Mouse (Mus musculus): ENCODE results near the gene Pdgfc.
"Not testable (repeated sequence)": the region's sequence is repeated elsewhere in the genome, so short reads cannot be mapped to it uniquely, and the experiment has no call there.

Gene Pdgfc

DNA sequence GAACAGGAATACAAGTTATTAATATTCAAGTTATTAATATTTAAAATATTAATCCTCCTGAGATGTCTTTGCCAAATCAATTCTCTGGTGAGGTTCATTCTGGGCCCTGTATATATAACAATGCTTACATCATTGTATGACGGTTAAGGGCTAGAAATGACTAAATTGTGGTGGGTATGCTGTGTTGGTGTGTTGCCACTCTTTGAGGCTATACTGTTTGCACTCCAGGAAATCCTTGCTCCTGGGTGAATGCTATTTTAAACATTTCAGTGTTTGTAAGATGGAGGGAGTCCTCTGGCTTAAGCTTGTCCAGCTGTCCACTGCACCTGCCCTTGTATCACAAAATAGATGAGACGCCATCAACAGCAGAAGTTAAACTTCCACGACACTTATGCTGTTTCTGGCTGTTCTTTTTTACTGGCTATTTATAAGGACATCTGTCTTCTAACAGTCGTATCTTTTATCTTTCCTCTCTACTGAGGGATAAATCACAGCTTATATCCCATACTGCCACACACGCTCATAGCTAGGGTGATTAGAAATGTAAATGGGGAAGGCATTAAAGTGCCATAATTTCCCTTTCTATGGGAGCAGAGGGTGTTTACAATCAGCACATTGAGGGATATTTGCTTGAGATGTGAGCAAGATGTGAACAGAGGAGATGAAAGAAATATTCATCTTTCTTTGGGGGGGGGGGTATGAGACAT lies 9.3 kb downstream of the Pdgfc start:
- no peak for DNase-seq (ENCODE audit: low read depth, low spot score)

DNA sequence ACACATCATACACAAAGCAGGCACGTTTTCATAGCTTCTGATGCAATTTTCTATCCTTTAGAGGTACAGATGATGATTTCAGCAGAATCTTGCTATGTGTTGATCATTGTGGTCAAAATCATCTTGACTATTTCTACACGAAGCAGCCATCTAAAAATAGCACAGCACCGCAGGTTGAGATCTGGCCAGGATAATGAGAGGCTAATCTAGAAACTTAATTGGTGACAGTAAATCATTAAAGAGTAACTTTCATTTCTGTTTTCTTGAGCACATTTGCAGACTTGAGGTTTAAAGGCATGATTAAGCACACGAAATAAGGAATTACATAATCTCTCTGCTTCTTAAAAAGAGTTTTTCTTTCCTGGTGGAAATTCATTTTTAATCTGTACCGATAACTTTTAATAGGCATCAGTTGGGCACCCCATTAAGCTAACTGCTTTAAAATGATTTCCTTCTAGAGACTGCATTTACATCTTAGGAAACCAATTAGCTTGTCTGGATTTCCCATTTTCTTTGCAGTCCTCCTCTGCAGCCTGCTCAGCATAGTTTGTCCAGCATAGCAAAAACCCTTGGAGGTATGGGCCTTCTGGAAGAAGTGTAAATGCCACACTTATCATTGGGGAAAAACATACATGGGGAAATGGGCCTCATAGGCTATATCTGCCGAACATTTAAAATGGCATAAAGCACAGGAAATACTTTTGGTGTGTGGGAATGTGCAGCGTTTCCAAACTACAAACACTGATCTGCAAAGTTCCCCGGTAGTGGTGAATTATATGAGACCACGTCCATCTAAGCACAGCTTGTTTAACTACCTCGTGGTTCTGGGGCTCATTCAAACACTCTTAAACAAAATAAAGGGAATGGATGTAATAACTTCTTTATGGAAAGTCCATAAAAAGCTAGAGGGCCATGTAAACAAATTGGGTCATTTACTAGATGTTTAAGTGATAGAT lies 10.7 kb downstream of the Pdgfc start:
- DNase-seq (ENCODE audit: low read depth, low spot score), result no peak

DNA sequence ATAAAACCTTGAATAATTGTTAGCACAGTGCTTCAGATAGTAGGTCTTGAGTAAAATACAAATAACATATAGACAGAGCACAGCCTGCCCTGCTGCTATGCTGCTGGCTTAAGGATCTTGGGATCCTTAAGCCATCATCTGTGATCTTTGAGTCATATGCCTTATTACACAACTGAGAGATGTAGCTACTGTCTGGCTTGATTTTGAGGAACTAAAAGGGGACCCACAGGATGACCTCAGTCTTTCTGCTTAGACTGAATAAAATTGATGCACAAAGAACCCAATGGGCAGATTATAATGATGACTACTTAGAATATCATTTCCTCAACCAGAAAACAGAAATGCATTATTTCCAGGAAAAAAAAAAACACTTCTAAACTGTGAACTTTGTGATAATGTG lies 15.3 kb downstream of the Pdgfc start:
- DNase-seq (ENCODE audit: low read depth, low spot score), result no peak

DNA sequence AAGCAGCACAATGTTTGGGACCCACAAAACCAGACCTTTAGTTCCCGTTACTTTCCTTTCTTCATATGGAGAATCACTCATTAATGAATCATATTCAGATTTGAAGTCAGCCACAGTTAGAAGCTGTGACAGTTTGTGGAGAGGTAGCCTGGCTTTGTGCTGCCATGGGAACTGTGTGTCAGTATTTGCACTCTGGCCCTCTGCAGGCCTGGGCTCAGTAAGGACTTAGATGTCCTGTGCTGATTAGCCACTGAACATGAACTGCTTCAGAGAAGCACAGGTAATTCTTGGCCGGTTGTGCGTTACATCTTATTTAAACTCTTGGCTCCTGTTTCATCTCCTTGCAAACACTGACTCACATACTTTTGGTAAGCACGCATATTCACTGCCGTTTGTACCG lies 16.2 kb downstream of the Pdgfc start:
- no peak for DNase-seq (ENCODE audit: low read depth, low spot score)

DNA sequence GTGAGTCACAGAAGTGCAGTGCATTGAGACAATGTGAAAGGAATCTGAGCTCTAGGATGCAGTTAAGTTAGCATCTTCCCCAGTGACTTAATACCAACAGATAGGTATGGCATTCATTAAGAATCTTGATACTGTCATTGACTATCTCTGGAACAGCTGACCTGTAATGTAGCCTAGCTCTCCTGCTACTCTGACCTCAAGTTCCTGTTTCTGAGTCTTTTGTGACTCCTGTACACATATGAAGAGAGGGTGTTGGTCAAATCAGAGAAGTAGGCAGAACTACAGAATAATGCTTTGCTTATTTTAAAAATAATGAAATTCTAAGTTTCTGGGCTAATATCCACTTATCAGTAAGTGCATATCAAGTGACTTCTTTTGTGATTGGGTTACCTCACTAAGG lies 17.9 kb downstream of the Pdgfc start:
- no peak for DNase-seq (ENCODE audit: low read depth, low spot score)

DNA sequence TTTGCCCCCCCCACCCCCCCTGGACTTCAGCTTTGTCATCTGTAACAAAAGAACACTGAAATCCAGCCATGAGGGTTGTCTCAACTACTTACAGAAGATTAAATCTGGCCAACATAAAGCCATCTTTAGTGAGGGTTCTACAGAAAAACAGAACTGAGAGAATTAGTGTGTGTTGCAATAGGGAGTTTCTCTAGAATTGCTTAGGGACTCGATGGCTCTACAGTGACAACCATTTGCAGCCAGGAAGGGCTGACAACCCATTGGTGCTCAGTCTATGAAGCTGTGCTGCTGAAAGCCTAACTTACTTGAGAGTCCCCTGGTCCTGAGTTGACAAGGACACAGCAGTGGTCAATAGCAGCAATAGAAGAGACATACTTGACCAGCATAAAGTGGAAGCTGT lies 21.5 kb downstream of the Pdgfc start:
- DNase-seq (ENCODE audit: low read depth, low spot score), result no peak

DNA sequence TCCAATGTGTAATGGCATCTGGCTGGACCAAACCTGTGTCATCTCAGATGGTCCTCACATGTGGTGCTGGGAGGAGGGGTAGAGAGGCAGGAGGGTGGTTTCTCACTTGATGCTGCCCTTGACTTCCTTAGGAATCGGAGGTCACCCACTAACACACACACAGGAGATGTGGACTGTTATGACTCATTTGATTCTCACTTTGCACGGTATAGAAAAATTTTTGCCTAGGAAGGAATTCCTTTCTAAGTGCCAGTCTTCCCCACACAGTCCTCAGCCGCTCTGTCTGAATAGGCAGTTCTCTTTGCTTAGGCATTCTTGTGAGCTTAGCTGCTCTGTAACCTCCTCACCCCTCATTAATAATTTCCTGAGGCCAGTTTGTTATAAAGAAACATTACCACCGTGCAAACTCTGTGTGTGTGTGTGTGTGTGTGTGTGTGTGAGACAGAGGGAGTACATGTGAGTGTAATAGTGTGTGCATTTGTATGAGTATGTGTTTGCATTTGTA lies 22.4 kb downstream of the Pdgfc start:
- peak; percentile 40 for DNase-seq (ENCODE audit: low read depth, low spot score)

DNA sequence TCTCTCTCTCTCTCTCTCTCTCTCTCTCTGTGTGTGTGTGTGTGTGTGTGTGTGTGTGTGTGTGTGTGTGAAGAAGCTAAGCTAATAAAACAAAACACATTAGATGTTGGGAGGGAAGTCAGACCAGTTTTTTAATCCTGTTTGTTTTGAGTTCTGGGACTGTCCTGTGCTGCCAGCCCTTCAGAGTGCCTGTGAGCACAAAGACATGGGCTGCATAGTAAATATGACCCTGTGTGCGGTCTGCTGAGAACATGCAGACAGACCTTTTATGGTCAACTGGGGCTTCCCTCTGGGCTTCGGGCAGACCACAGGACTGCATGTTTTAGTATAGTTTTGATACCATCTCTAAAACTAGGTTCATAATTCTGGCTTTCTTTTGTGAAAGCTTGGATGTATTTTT lies 32.3 kb downstream of the Pdgfc start:
- no peak for DNase-seq (ENCODE audit: low read depth, low spot score)

DNA sequence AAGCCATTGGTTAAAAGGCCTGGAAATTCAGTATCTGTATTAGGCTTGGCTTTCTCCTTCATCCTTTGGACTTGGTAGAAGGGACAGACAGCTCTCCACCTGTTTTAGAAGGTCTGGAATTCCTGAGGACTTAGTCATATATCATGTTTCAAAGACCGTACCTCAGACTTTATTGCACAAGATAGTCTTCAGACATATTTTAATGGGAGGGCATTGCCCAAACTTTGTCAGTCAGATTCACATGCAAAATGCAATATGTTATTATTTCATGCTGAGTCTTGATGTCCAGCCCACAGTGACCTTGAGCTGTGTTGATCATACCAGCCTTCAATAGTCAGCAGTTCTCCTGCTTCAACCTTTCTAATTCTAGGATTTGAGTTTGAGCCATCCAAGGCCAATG lies 64.9 kb downstream of the Pdgfc start:
- DNase-seq (ENCODE audit: low read depth, low spot score), result peak; percentile 5

DNA sequence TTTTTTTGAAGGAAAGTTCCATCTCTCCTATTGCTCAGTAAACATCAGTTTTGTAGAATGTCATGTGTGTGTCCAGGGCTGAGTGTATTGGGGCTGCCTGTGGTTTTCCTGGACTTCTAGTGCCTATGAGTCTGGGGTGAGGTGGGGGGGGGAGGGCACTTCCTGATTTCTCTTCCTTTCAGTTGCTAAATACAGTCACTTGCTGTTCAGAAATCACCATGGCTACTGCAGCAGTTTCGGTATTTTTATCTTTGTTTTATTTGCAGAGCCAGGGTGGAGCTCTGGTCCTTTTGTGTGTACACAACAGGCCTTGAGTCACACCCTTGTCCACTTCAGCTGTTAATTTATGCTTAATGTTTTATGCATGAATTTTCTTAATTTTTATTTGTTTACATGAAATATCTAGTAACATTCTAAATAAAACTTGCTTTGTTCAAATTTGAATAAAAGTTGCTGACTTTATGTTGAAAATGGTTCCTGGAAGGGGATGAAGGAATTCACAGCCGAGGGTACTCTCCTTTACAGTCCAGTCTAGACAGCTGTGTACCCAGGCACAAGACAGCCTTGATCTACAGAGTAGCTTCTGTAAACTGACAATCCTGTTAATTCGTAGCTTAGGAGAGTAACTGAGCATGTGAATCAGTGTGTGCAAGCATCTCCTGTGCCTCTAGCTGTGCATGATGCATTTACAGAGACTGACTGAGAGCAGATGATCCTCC lies 66.1 kb downstream of the Pdgfc start:
- DNase-seq (ENCODE audit: low read depth, low spot score), result peak; percentile 93

DNA sequence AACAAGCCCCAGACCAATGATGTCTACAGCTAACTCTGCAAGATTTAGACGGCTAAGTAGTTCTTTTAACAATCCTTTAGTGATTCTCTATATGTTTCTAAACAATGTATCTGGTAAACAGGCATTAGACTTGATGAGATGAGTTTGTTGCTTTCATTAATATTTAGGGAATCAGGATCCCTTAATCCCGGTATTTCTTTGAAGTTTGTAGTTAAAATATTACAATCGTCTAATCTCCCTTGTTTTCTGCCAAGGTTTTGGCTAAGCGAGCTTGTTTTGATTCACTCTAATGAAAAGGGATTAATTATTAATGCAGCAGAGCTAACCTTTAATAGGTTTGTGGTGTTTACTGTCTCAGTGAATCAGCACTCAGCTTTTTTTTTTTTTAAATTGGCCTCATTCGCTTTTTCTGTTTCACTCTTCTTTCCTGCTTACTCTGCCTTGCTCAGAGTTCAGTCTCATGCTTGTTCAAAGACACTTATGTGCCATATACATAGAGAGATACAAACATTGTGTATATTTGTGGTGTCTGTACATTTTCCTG lies 66.7 kb downstream of the Pdgfc start:
- no peak for DNase-seq (ENCODE audit: low read depth, low spot score)

DNA sequence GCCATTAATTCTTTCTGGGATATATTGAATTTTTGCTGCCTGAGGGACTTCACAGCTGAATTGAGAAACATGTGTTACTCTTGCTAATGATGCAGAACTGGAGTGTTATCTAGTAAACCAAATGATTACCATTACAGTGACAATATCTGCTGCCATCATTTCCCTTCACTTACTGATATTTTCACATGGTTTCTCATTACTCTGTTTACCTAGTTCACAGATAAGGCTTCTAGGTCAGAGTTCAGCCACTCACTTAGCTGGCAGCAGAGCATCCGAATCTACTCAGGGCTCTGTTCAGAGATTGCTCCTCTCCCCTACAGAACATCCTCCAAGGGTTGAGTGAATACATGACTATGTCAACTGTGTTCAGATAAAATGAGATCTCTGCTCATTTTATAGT lies 71.3 kb downstream of the Pdgfc start:
- DNase-seq (ENCODE audit: low read depth, low spot score), result no peak

DNA sequence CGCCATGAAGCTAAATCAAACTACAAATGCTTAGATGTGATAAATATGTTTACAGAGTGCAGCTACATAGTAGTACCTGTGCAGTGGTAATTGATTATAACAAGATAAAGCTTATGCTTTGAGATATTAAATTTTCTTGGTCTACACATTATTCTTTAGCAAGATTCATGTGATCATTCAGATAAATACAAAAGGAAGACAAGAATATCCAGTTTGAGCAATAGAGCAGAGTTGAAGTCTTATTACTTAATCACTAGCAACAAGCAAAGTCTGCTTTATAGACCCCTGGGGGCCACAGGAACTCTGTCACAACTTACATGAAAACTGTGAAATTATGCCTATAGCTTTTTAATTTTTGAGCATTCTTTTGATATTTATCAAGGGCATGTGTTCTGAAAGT lies 74.8 kb downstream of the Pdgfc start:
- no peak for DNase-seq (ENCODE audit: low read depth, low spot score)

DNA sequence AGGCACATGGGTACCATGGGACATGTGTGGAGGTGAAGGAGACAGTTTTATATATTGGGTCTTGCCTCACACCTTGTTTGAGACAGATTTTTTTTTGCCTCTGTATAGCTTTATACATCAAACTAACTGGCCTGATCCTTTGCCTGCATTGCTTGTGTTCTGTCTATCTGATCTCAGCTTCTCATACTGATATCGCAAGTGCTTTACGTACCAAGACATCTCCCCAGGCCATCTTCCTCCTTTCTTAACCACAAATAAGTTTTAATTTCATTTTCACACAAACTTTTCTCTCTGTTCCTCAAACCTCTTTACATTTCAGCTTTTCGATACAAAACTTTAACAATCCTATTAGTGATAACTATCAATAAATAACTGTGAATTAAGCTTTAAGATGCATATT lies 76.7 kb downstream of the Pdgfc start:
- DNase-seq (ENCODE audit: low read depth, low spot score), result no peak

DNA sequence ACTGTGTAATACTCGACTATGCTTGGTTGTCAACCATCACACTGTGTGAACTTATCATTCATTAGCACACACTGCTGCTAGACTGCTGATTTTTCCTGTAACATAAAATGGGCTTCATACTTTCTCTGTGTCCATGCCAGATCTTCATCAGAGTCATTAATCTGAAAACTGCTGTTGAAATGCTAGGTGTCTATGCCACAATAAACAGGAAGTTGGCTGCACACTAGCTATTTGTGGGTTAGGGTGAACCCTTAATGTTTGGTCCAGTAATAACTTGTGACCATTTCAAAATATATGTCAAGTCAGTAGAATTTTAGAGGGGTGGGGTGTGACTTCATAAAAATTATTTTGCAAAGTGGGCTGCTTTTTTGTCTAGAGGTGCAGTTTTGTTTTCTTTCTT lies 84.4 kb downstream of the Pdgfc start:
- DNase-seq (ENCODE audit: low read depth, low spot score), result no peak

DNA sequence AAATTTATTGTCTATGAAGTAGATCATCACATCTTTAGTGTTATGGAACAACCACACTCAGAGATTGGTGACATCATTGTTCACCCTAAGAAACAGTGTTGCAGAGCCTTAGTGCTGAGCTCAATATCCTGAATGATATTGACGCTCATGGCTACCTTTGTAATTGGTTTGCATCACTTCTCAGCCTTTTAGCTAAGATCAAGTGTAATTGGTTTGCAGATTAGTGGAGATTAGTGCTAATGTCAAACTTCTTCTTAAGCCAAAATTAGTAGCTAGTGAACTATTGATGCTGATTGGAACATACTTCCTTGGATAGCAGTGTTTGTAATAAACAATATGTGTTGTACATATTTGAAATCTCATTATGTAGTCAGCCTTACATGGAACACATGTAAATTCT lies 85.5 kb downstream of the Pdgfc start:
- DNase-seq (ENCODE audit: low read depth, low spot score), result no peak

DNA sequence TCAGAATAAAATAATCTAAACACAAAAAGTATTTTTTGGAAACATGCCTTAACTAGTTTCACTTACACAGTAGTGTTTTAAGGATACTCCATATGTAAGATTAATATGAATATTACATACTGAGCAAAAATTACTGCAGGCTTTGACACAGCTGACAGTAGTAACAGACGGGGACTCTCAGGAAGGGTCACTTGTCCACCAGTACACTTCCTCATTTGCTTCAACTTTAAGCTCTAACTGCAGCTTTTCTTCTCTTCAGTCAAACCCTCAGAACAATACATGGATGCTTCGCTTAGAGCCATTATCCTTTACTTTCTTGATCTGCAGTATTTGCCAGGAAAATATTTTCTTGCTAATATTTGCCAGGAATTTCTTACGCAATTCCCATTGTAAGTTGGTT lies 87.2 kb downstream of the Pdgfc start:
- DNase-seq (ENCODE audit: low read depth, low spot score), result no peak

DNA sequence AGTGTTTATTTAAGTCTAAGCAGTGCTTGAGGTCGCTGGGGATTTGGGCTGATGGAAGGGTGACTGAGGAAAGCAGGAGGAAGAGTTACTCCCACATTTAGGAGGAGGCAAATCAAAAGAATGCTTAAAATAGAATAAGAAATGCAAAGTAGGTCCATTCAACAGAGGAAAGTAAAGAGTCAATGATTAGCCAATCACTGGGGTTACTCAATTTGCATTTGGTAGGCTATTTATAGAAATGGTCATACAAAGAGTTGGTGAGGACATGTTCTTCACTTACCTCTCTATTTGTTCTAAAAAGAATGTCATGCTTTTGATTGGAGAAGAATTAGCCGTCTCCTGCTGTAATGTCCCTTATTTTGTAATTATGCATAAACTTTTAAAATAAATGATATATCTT lies 90.8 kb downstream of the Pdgfc start:
- peak; percentile 27 for DNase-seq (ENCODE audit: low read depth, low spot score)

DNA sequence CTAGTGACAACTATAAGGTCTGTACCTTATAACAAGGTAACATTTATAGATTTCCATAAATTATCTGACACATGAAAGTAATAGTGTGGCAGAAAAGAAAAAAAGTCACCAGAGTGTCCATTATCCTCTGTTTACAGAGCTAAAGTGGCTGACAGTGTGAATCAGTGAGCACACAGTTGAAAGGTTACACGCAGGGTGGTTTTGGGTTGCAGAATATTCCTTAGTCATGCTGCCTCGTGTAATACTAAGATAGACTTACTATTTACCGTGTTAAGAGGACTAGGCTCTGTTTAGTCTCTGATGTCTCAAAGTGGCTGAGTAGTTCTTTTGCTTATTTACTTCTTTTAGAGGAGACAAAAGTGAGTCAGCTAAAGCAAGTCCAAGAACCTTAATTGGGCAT lies 100.8 kb downstream of the Pdgfc start:
- DNase-seq (ENCODE audit: low read depth, low spot score), result no peak

DNA sequence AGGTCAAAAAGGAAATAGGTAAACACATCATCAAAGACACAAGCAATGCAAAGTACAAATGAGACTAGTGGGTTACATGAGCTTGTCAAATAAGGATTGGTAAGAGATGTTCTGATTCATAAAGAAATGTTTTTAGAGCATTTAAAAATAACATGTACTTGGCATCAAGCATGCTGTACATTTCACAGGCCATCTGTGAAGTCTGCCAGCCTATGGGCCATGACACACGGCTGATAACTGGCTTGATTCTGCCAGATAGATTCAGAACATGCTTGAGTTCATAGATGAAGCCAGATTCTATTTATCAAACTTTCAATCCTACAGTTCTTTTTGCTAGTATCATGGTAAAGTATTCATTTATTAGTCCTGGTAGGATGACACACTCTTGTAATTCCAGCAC lies 101.8 kb downstream of the Pdgfc start:
- DNase-seq (ENCODE audit: low read depth, low spot score), result not testable (repeated sequence)

DNA sequence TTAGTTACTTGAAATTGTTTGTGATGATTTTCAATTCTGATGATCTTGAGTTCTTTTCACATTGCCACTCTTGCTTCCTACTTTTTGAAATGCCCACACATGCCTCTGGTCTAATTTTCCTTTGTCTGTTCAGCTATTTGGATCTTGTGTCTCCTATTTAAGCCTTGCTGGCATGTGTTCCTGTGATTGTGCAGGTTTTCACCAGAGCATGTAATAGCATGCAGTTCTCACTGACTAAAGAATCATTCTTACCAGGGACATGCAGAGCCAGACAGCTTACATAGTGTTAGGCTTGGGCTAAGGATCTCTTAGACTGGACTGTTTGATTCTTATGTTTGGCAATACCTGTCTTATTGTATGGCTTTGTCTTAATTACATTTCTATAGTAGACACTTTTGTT lies 107.5 kb downstream of the Pdgfc start:
- no peak for DNase-seq (ENCODE audit: low read depth, low spot score)

DNA sequence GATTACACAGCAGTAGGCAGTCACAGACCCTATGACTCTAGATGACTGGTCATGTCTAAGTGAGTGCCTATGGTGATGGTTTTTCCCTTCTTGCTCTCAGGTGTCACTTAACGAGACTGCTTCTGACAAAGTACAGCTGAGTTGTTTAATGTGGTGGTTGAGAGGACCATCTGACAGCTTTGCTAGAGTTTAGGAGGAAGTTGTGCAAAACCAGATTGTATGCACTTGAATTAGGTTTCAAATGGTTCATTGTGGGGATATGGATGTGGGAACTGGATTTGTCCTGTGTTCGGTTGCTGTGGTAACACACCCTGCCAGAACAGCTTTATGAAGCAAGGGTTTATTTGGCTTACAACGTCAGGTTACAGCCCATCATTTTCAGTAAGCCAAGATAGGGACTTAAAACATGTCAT lies 112.9 kb downstream of the Pdgfc start:
- DNase-seq (ENCODE audit: low read depth, low spot score), result no peak

All from R1 (cell line).